Mouse (Mus musculus): ENCODE measurements around the gene Ccdc74a.

Ccdc74a gene

GRCm38 (mm10) chr16:17669886-17670285 is 23.6 kb downstream of the Ccdc74a start:
- H3K4me3 ChIP-seq (replicated peaks; ENCODE audit: low read length), result no peak overlapping the region
- no peaks in the 10 kb centered on the region for H3K9me3 ChIP-seq (ENCODE audit: low read length)
- TF ChIP-seq POU5F1 (IDR thresholded peaks at IDR 0.05; ENCODE audit: borderline replicate concordance, low read length), result no peak
- TF ChIP-seq NANOG (IDR thresholded peaks at IDR 0.05; ENCODE audit: borderline replicate concordance, low read length), result no peak
- no peak for TF ChIP-seq CTCF (conservative IDR thresholded peaks at IDR 0.05; ENCODE audit: low read length)
- H3K4me1 ChIP-seq (replicated peaks; ENCODE audit: low read depth, low read length), result no peaks in the 10 kb centered on the region
- peaks cover 83% of the 10 kb centered on the region for H3K36me3 ChIP-seq (ENCODE audit: insufficient read depth, low read length)
- no peaks in the 10 kb centered on the region for H3K27me3 ChIP-seq (ENCODE audit: insufficient read depth, low read length)

- Histone ChIP-seq H3K27me3 (ENCODE audit: insufficient read depth, low read length) (no peaks in the 10 kb centered on the region), H3K9me3 (ENCODE audit: low read length) (no peaks in the 10 kb centered on the region)
- TF ChIP-seq CTCF (conservative IDR thresholded peaks at IDR 0.05; ENCODE audit: low read length) (no peak), POU5F1 (IDR thresholded peaks at IDR 0.05; ENCODE audit: borderline replicate concordance, low read length) (no peak), NANOG (IDR thresholded peaks at IDR 0.05; ENCODE audit: borderline replicate concordance, low read length) (no peak)
Observed at GRCm38 (mm10) chr16:17694860-17695259, 48.6 kb downstream of the Ccdc74a start.

More at GRCm38 (mm10) chr16:17694860-17695259, 48.6 kb downstream of the Ccdc74a start:
- Histone ChIP-seq H3K36me3 (ENCODE audit: insufficient read depth, low read length) (peaks cover 47% of the 10 kb centered on the region), H3K4me3 (replicated peaks; ENCODE audit: low read length) (no peak overlapping the region), H3K4me1 (replicated peaks; ENCODE audit: low read depth, low read length) (no peaks in the 10 kb centered on the region; the same call in 1 of the 2 replicates)
